Mouse (Mus musculus) ovary, postnatal 14 days (tissue): ENCODE data around the gene Itga3.

Experiments used
- DNase-seq: peaks from one replicate; pipeline ENCODE4 v3.0.0; 2022; ENCODE audit warnings: low spot score

Itga3 gene

DNA sequence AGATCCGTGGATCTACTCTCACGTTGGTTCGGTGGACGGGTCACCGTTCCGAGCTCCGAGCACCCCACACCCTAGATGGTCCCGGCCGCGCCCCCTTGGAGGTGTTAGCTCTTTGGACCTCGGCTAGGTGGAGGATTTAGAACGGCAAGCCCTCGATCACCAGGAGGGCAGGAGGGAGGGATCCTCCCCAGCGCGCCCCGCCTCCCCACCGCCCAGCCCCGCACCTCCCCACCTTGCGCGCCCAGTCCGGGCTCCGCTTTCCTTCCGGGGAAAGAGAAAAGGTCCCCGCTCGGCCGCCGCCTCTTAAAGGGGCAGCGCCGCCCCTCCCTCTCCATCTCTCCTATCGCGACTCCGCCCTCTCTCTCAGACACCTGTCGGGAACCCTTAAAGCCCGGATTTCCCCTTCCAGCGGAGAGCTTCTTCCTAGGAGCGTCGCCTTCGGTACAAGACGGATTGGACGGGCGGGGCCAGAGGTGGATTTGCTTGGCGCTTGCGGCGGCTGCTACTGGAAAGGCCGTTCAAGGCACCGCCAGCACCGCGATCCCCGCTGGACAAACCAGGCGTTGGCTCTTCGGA, at the start of gene Itga3:
Itga3 (minus strand) TSS at position 266 of the 576 bp plus-strand sequence.
- peak; percentile 52 for DNase-seq

DNA sequence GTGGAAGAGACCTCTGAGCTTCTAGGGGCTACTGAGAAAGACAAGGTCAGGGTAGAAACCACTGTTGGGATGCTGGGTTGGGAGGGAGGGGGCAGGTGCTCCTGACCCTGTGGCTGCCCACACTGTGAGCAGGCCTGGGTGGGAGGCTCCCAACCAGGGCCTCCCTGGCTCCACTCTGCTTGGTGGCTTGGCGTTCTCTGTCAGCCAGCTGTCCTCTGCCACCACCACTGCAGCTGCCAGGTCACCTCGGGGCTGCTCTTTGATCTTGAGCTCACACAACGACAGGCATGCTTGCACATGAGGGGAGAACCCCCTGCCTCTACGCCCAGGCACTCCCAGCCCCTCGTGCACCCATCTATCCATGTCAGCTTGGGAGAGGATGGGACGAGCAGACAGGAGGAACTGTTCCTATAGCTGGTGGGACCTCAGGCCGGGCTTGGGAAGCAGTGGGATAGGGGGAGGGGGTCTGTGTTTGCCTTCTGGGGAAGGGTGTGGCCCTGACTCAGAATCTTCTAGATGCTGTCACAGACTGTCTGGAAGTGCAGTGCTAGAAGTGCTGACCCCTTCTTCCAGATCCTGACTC, 48.9 kb upstream of the Itga3 start:
- DNase-seq, result no peak

DNA sequence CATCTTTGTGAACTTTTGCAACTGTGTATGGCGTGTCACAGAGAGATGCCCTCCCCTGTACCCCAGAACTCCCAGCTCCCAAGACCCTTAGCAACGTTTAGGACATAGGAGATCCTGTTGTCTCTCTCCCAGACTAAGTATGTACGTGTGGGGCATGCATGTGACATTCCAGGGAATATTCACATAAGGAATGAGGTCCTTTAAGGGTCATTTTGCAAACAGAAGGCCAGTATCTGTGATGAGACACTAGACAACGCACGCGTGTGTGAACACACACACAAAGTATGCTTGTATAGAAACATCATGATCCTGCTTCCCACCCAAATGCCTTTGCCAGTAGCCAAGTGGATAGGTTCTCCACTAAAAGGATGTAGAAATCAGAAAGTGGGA, 45.5 kb upstream of the Itga3 start:
- no peak for DNase-seq

DNA sequence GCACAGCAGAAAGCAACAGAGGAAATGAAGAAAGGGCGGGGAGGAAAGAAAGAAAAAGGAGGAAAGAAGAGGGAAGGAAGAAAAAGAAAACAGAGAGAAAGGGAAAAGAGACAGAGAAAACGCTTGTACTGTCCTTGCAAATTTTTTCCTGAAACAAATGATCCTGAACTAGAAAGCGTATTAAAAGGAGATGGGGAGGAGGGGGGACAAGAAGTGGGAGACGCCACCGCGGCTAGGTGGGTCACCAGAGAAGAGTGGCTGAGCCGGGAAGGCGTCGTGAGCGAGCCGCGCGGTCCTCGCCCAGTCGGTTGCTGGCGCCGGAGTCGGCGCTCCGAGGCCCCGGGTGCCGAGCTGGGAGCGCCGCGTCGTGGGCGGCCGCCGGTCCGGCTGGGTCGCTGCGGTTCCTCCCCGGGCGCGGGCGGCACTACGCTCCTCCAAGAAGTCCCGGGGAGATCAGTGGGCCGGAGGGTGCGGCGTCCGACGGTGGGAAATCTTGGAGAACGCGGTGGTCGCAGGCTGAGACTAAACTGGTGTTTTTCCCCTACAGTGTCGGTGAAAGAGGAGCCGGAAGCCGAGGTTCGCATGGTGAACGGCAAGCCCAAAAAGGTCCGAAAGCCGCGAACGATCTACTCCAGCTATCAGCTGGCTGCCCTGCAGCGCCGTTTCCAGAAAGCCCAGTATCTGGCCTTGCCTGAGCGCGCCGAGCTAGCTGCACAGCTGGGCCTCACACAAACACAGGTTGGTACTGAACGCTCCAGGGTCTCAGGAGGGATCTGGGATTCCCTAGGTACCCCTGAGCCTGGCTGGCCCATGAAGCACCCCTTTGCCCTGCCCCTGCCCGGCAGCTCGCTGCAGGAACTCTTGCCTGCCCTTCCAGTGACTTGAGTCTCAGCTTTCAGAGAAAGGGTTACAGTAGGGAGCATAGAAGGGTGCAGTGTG, 44.8 kb upstream of the Itga3 start:
- DNase-seq, result no peak

DNA sequence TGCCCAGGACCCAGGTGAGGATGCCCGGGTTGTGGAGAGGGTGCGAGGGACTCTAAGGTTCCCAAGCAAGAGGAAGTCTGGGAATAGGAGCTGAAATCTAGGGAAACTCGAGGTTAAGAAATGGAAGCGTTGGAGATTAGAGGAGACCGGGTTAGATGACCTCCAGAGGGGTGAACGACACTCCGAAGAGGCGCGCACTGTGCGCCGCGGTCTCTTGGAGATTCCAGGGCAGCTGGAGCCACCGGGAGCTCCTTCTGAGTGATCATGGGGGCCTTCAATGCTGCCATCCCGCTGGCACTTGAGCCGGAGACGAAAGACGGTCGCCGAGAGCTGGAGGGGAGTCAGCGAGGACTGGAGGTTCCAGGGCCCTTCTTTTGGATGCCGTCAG, 44.0 kb upstream of the Itga3 start:
- no peak for DNase-seq

DNA sequence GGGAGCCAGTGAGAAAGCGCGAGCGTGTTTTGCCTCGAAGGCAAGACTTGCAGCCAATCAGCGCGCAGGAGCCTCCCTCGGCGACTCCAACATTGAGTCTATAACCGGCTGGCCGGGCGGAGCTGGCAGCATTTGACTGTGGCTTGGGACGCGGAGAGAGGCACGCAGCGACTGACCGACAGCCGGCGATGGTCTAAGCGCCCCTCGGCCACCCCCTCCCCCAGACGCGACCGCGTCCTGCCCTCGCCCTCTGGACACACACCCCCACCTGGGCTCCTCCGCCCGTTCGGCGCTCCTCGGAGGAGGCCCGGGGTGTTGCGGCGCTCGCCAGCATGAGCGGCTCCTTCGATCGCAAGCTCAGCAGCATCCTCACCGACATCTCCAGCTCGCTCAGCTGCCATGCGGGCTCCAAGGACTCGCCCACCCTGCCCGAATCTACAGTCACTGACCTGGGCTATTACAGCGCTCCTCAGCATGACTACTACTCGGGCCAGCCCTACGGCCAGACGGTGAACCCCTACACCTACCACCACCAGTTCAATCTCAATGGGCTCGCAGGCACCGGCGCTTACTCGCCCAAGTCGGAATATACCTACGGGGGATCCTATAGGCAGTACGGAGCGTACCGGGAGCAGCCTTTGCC, 43.5 kb upstream of the Itga3 start, which contains the start of gene Dlx3:
Dlx3 (plus strand) TSS at position 130 of the 643 bp plus-strand sequence.
- no peak for DNase-seq

DNA sequence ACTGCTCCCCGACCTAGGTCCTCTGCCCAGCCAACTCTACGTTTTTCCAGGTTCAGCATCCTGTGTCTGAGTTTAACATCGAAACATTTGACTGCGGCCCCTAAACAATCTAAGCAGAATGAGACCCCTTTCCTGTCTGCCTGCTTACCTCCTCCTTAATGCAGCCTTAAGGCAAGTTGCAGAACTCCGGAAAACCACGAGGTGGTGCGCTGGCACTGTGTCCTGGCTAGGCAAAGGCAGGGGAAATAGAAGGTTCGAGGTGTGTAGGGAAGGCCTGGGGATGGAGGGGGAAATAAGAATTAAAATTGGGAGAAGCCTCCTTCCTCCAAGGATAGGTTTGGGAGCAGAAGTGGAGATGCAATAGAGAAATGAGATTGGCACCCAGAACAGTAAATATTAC, 41.9 kb upstream of the Itga3 start:
- DNase-seq, result peak; percentile 77

DNA sequence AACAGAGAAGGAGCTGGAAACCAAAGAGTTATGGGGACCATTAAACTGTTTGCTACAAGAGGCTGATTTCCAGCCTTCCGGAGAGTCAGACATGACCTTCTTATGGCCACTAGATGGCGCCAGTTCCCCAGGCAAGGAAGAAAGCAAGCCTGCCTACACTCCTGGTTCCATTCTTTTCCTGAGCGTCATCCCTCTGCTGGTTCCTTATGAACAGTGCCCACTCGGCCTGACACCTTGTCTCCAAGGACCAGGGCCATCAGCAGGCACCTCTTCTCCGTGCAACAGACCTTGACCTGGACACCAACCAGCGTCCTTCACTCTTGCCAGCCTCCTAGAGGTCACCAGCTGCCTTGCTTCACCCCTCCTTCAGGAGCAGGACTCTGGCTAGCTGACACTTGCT, 40.4 kb upstream of the Itga3 start:
- peak; percentile 66 for DNase-seq

DNA sequence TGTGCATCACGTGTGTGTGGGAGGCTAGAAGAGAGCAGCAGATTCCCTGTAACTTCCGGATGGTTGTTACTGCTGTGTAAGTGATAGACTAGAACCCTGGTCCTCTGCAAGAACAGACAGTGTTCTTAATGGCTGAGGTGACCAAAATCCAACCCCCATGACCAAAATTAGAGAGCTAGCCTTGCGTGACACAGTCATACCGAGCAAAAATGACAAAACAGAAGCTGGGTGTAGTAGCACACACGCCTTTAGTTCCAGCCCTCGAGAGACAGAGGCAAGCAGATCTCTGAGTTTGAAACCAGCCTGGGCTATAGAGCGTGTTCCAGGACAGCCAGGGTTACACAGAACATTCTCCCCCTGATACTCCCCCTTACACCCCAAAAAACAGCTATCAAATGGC, 33.5 kb upstream of the Itga3 start:
- no peak for DNase-seq

DNA sequence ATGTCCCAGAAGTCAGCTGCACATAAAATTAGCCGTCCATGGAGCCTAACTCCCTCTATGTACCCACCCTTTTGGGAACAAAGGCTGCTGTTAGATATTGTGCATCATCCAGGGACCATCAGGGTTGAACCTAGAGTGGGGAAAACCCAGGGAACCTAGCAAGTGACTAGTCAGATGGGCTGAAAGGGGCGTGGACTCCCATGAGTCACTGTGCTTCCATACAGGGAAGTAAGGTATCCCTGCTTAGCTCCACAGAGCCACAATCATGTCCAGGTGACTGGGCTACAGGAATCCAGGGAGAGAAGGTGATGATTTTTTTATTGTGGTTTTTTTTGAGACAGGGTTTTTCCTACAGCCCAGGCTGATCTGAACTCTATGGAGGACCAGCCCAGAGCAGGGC, 32.4 kb upstream of the Itga3 start:
- no peak for DNase-seq

DNA sequence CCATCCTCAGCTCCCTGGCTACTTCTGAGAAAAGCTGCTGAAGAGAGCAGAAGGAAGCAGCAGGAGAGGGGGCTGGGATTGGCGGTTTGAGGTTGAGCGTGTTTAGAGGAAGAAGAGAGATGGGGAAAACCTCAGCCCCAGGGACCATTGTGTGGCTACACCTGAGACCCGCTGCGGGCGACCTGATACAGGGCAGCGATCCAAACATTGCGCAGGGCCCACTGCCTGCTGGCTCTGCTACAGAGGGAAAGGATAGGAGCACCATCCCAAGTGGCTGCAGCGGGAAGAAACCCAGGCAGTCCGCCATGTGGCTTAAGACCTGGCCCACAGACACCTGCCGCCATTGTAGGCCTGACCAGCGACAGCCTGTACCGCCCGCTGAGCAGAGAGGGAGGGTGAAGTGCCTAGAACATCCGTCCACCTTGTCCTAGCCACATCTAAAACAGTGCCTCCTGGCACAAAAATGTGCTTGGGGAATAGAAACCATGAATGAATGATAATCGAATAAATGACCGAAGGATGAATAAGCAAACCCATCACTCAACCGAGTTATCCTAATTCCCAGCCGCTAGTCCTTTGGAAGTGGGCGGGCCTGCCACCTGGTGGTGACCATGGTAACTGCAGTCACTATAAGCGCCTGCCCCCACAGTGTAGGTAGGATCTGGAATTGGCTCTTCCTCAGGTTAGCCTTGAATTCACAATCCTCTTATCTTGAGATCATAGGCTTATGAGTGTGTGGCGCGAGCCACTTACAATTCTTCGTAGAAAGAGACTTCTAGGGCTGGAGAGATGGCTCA, 30.0 kb upstream of the Itga3 start:
- peak; percentile 78 for DNase-seq

DNA sequence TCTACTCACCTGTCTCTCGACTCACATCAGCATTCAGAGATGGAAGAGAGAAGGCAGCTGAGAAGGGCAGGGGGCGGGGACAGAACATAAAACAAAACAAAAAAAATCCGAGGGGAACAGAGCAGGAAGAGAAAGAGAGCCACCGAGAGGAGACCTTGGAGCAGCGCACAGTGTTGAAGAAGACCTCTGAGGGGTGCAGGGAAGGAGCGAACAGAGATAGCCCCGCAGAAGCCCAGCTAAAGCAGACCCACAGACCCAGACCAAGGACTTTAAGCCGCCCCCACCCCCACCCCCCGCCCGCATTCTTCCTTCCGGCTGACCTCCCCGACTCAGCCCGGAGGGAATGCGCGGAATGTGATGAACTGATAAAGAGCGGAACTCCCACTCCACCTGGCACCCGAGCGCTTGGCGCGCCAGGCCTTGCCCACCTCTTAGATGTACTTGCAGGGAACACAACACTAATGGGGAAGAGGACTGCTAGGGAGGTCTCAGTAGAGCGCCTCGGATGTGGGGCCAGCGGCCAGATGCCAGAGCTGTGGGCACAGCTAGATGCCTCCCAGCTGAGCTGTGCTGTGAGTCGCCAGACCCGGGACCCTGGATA, 28.8 kb upstream of the Itga3 start:
- no peak for DNase-seq

DNA sequence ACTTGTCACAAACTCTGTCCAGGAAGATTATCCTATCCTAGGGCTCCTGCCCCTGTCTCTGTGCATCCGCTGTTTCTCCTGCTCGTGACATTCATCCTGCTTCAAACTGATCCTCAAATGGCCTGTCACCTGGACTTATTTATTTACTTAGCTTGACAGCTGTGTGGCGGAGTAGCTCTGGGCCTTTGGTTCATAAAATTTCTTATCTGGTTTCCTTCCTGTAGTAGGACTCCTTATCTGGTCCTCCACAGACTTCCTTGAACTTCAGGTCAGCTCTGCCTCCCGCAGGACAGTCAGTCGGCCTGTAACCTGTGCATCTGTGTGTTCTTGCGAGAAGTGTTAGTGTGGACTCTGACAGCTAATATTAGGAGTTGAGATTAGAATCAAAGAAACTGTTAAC, 27.7 kb upstream of the Itga3 start:
- DNase-seq, result no peak

DNA sequence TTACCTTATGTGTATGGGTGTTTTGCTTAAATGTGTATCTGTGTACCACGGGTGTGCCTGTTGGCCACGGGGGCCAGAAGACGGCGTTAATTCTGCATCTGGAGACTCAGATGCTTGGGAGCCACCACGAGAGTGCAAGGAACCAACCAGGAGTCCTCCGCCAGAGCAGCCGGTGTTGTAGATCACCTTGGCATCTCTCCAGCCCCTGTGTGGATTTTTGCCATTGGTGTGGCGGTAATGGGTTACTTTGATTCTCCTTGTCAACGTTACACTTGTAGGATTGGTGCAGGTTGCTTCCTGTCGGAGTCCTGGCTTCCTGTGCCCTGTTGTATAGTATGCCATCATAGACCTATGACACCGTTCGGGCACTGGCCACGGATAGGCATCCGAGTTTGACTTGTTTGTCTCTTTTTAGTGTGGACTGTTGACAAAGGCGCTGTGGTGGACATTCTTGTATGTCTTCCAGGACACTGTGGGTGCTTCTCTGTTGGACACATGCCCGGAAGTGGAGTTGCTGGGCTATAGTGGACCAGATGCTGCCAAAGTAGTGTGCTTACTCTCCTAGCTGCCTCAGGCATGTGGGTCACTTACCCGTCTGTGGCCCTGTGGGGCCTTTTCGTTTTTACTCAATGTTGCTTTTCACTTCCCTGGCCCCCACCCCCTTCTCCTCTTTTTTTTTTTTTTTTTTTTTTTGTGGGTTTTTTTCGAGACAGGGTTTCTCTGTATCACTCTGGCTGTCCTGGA, 25.7 kb upstream of the Itga3 start:
- DNase-seq, result no peak

DNA sequence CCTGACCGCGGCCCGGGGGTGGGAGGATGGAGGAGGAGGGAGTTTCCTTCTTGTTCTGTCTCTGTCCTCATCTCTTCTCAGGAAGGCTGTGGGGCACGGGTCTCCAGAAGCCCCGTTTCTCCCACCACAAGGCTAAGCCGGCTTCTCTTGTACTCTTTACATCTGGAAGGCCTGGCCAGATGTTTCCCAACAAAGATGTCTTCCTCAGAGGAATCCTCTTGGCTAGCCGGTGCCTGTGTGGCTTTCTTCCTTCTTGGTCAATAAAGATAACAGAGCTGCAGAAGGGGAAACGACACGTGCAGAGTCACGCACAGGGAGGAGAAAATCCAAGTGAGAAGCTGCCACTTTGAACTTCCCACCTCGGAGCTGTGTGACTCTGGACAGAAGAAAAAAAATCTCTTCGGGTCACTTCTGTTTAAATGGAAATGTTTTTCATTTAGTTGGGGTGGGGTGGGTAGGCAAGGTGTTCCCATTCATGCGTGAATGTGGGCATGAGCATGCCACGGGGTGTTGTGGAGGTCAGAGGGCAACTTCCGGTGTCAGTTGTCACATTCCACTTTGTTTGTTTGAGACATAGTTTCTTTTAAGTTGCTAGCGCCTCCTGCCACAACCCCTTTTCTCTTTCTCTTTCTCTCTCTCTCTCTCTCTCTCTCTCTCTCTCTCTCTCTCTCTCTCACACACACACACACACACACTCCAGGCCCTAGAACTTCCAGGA, 24.6 kb upstream of the Itga3 start:
- no peak for DNase-seq

DNA sequence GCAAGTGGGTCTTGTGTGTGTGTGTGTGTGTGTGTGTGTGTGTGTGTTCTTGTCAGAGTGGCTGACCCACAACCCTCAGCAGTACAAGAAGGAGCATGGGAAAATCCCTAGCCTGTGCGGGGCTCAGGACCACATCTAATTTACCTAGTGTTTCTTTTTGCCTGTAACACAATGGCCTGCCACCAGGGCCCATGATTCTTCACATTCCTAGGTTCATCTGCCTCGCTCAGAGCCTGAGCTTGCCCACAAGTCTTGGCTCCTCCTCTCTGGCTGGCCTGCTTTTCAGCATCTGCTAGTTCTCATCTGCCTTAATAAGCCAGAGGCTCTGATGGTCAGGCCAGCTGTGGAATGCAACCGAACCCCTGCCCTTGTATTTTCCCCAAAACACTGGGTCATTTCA, 23.8 kb upstream of the Itga3 start:
- DNase-seq, result no peak

DNA sequence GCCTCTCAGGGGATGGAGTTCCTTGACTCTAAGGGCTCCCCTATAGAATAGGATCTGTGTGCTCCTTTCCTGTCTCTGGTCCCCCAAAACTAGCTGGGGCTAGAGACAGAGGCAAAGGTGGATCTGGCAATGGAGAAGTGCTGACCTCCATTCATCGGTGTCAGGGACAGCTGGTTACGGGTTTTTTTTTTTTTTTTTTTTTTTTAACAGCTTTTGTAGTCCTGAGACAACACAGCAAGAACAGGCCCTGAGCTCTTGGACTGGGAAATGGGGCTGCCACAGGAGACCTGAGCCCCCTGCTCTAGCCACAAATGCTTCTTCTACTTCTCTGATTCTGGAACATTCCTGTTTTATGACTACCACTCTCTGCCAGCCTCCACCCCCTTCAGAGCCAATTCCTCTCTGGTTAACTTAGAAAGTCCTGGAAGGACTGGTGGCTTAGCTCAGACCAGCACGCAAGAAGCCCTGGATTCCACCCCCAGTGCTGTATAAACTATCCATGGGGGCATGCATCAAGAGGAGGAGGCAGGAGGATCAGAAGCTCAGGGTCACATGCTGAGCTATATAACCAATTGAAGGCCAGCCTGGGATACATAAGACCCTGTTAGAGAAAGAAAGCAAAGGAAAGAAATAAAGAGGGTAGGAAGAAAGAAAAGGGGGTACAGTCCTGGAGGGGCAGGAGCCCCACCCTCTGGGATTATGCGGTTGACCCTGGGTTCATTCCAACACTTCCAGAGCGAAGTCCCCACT, 21.9 kb upstream of the Itga3 start:
- no peak for DNase-seq

DNA sequence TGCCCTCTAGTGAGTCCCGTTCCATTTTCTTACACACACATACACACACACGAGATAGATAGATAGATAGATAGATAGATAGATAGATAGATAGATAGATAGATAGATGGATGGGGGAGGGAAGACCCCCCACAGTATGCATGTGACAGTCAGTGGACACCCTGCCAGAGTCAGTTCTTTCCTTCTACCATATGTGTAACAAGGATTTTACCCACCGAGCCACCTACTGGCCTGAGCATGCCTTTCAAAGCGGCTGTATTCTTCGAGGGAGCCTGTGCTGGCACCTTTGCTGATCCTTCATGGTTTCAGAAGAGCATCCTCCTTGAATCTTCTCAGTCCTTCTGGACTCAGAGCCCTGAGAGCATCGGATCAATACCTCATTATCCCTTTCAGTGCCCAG, 21.3 kb upstream of the Itga3 start:
- no peak for DNase-seq

DNA sequence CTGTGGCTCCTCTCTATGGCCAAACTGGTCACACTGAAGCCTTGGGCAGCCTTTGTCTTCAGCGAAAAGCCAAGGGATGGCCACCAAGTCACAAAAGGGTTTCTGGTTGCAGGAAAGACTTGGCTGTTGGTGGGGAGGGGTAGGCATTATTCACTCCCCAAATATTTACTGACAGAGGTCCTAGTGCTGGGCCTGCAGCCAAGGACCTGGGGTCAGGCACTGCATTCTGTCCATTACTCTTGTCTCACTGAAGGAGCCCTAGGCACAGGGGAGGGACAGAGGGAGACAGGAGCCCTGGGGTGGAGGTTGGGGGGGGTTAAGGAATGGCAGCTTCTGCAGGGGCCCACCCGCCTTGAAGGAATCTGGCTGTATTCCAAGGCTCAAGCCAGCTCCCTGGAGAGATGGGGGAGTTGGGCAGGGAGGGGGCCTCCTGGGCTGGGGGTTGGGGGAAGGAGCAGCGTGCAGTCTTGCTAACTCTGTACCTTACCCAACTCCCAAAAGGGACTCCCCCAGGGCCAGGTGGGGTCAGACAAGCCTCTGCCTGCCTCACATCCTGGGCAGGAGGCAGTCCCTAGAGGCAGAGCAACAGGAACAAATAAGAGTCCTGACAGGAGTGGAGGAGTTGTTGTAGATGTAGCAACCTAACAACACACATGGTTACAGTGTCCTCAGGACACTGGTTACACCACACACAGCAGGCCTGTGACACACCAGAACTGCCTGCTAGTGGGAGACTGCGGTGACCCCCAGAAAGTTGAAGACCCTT, 20.2 kb upstream of the Itga3 start:
- no peak for DNase-seq
